Mouse (Mus musculus): ENCODE data around the gene Znrf1.

Znrf1 gene

GRCm38 (mm10) chr8:111632976-111633375, 97.1 kb downstream of the Znrf1 start:
- DNase-seq, result no peak

GRCm38 (mm10) chr8:111638086-111638485, 102.2 kb downstream of the Znrf1 start:
- DNase-seq, result no peak

DNA sequence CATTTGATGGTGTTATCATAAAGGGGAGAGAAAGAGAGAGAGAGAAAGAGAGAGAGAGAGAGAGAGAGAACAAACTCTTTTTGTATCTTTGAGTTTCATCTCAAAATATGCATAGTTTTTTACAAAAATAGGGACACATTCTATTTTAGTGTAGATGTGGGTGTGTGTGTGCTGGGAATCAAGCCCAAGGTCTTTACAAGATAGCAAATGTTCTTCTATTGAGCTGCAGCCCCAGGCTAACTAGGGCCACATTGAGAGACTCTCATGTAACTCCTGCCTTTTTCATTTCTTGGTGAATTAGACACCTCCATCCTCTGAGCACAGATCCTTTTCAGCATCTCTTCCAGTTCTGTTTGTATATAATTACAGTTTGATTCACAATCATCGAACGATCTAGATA, 105.2 kb downstream of the Znrf1 start:
- no peak for DNase-seq

- DNase-seq, result no peak
Measured at GRCm38 (mm10) chr8:111642496-111642895, 106.6 kb downstream of the Znrf1 start.

- no peak for DNase-seq
Measured at GRCm38 (mm10) chr8:111642939-111643263, 107.0 kb downstream of the Znrf1 start.

DNA sequence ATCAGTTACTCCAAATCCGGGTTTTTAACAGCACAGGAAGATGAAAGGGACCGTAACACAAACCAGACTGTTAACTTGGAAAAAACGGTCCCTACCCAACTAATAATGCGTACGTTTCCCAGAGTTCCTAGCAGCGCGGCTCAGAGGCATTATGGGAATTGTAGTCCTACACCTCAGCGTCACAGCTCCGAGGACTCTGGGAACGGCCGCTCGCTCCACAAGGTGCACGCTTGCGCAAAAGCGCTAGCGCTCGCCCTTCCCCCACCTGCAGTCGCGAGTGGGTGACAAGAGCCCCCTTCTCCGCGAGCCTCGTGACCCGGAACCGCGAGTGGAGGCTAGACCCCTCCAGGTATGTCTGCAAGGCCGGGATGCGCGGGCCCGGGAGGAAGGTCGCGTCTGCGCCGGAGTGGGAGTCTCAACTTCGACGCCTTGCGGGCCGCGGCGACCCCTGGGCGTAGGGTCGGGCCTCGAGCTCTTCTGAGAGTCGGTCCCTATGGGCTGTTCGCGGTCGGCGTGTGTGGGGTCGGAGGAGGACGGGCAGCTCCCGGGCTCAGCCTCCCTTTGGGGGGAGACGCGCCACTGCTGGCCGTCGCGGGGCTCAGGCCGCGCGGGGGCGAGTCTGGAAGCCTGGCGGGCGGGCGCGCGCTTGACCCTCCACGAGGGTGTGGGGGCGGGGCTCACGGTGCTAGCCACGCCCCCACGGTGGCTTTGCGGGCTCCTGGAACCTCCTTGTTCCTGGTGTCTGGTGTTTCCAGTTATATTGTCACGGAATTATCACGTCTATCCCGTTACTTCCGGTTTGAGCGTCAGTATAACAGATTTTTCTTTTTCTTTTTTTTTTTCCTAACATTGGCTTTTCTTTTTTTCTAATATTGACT, 107.6 kb downstream of the Znrf1 start, which contains the start of gene Zfp1:
Gene Zfp1 (plus strand): TSS at position 138 of the 878 bp plus-strand sequence.
- peak; percentile 95 for DNase-seq

DNA sequence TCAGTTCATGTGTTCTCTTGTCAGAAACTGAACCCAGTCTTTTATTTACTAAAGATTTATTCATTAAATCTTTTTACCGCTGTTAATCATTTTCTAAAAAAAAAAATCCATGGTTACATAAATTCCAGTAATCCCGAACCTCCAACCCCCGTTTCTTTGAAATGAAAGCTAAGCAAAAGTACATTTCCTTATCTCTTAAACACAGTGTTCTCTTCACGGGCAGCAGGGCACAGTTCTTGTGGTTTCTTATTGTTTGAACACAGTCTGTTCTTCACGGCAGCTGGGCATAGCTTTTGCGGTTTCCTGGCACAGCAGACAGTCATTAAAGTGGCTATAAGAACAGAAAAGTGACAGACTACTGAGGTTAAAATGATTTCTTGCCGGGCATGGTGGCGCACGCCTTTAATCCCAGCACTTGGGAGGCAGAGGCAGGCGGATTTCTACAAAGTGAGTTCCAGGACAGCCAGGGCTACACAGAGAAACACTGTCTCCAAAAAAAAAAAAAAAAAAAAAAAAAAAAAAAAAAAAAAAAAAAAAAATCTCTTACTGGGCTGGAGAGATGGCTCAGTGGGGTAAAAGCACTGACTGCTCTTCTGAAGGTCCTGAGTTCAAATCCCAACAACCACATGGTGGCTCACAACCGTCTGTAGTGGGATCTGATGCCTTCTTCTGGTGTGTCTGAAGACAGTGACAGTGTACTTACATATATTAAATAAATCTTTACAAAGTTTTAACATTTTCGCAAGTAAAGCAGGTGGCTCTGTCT, 108.6 kb downstream of the Znrf1 start:
- peak; percentile 75 for DNase-seq

GRCm38 (mm10) chr8:111645715-111646114, 109.8 kb downstream of the Znrf1 start:
- no peak for DNase-seq

- no peak for DNase-seq
Measured at GRCm38 (mm10) chr8:111648834-111649233, 112.9 kb downstream of the Znrf1 start.

- DNase-seq, result no peak
Measured at GRCm38 (mm10) chr8:111650651-111651050, 114.8 kb downstream of the Znrf1 start.

GRCm38 (mm10) chr8:111653524-111653923, 117.6 kb downstream of the Znrf1 start:
- no peak for DNase-seq

GRCm38 (mm10) chr8:111657312-111657854, 121.5 kb downstream of the Znrf1 start:
- DNase-seq, result no peak

DNA sequence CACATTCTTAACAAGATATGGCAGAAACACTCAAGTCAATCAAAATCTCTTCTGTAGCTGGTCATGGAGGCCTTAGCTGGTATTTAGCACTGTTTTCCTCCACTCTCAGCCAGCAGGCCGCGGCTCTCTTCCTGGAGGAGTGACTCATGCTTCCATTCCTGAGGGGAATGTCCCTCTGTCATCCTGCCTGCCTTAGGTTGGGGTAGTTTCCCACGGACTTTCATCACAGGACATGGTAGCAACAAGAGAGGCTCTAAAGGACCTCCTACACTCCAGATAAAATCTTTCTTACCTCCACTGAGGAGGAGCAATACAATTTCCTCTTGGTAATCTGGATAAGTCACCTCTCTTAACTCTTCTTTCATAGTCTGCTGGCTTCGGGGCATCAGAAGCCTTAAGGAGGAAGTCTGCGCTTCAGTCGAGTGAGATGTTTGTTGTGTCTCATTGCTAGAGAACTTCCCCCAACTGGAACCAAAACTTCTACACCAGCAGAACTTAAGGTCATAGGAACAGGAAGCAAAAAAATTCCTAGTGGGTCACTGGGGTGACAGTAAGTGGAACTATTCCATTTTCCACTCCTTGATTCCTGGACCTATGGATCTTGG, 123.0 kb downstream of the Znrf1 start:
- DNase-seq, result no peak

DNA sequence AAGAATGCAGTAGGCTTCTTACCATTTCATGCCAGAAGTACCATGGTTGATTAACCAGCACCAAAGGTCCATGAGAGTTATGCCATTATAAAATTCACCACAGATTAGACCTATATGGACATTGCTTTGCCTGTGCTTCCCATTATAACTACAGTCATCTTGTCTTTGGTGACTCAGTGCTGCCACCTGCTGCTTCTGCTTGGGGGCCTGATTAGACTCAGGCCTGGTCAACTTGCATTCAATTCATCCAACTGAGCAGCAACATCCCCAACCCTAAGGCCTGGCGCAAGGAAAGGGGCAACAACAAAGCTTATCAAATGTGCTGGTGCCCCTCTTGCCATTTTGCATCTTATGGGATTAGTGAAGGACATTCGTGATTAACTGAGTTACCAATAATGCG, 126.6 kb downstream of the Znrf1 start:
- peak; percentile 96 for DNase-seq

DNA sequence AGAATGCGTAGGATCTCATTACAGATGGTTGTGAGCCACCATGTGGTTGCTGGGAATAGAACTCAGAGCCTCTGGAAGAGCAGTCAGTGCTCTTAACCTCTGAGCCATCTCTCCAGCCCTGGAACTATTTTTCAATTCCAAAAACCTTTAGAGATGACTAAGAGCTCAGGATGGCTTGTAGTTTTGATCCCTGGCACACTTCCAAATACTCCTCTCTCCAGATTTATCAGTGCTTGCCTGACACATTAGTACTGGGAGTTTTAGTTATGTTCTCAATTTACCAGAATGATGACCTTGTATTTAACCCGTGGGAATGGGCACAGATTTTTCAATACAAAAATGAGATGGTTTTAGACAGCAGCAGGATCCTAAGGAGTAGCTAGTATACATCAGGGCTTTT, 130.9 kb downstream of the Znrf1 start:
- no peak for DNase-seq
